Mouse (Mus musculus) forebrain, postnatal 0 days (tissue): ENCODE data around the gene Kcnip1. TPM values are rescaled to one million over a fixed set of nuclear protein-coding genes. Genes with fewer than 3 reads are reported as not detected.

Source experiments
- ATAC-seq: fragments of 200-750 bp; cut with Nextera tagmentation; 2 replicates; pipeline ENCODE4 v1.8.0; 2017; ENCODE audit warnings: mild to moderate bottlenecking, moderate library complexity
- DNase-seq: peaks from one replicate; pipeline ENCODE4 v3.0.0-alpha.2; 2015
- H3K27ac ChIP-seq: fragments of 300-500 bp; sonication (generic); 2 replicates; pipeline ENCODE4 v1.5.1; 2014; ENCODE audit warnings: low read depth, mild to moderate bottlenecking, antibody characterized with exemption, low read length, moderate library complexity, mixed read lengths
- H3K27me3 ChIP-seq: fragments of 300-500 bp; sonication (generic); 2 replicates; pipeline ENCODE4 v1.6.1; 2014; ENCODE audit warnings: mild to moderate bottlenecking, low read length, mixed read lengths; ENCODE audit not compliant: insufficient read depth
- H3K36me3 ChIP-seq: fragments of 300-500 bp; sonication (generic); 2 replicates; pipeline ENCODE4 v1.6.1; 2014; ENCODE audit warnings: mild to moderate bottlenecking, moderate library complexity; ENCODE audit not compliant: insufficient read depth
- H3K4me1 ChIP-seq: fragments of 300-500 bp; sonication (generic); 2 replicates; pipeline ENCODE4 v1.6.1; 2014; ENCODE audit warnings: antibody characterized with exemption; ENCODE audit not compliant: insufficient read depth
- H3K4me2 ChIP-seq: fragments of 300-500 bp; sonication (generic); 2 replicates; pipeline ENCODE4 v1.6.1; 2014; ENCODE audit warnings: low read depth, mild to moderate bottlenecking, moderate library complexity
- H3K4me3 ChIP-seq: fragments of 300-500 bp; sonication (generic); 2 replicates; pipeline ENCODE4 v1.5.1; 2014; ENCODE audit warnings: low read depth, low read length, mixed read lengths
- H3K9ac ChIP-seq: fragments of 300-500 bp; sonication (generic); 2 replicates; pipeline ENCODE4 v1.6.1; 2014; ENCODE audit warnings: mild to moderate bottlenecking
- H3K9me3 ChIP-seq: fragments of 300-500 bp; sonication (generic); 2 replicates; pipeline ENCODE4 v1.6.1; 2016; ENCODE audit warnings: low read length
- CTCF ChIP-seq: sonication (generic); IDR thresholded peaks from 2 replicates; pipeline ENCODE4 v1.5.1; 2016; ENCODE audit warnings: antibody characterized with exemption, control low read depth, low read depth
- WGBS: fragments of 180-500 bp; shearing (Covaris S2); extraction: QIAGEN DNeasy Blood & Tissue Kit; methylation state at CpG from one replicate; pipeline ENCODE4 v1.1.7; 2014; 5-methylcytosine and 5-hydroxymethylcytosine counted together
- polyA plus RNA-seq: library from polyadenylated mRNA; unstranded; fragments of >200 nt; fragmentation: Nextera tagmentation; extraction: Ambion mirVana; gene quantifications from 2 replicates; pipeline ENCODE4 v1.2.1, GENCODE M21; 2015
- total RNA-seq: library from RNA; depleted of rRNA; stranded (reverse); fragments of >200 nt; gene quantifications from 2 replicates; pipeline ENCODE4 v1.2.3, GENCODE M21; 2014

Gene Kcnip1
- total and polyA plus RNA-seq, 2 experiments from 2014 or later, result 91.0 to 92.6 TPM

DNA sequence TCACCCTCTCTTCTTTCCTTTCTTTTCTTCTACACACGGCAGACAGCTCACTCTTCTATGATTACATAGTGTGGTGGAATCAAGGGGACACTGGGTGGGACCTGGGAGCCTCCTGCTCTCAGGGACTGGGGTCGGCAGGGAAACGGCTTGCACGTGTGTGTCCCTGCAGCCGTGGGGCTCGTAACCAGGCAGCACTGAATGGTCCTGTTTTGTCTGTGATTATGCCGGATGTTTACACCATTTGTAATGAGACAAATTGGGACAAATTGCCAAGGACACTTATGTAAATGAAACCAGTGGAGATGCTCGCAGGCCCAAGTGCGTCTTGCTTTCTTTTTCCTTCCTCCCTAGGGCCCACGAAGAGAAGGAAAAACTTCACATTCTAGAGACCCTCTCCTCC lies 256.5 kb downstream of the Kcnip1 start:
- WGBS, result 30% methylated on average over 10 of the region's 10 CpGs
- no peaks in the 10 kb centered on the region for H3K9me3 ChIP-seq
- no peak for DNase-seq
- H3K4me1 ChIP-seq, result no peaks in the 10 kb centered on the region
- H3K27me3 ChIP-seq, result no peaks in the 10 kb centered on the region; the same call in 1 of the 2 replicates
- H3K36me3 ChIP-seq, result no peaks in the 10 kb centered on the region
- no peak overlapping the region for H3K4me3 ChIP-seq
- no peak overlapping the region for H3K4me2 ChIP-seq
- no peak for TF ChIP-seq CTCF
- H3K9ac ChIP-seq, result no peak overlapping the region
- H3K27ac ChIP-seq, result no peak overlapping the region
- ATAC-seq, result peak; percentile 39; the same call in 1 of the 2 replicates

DNA sequence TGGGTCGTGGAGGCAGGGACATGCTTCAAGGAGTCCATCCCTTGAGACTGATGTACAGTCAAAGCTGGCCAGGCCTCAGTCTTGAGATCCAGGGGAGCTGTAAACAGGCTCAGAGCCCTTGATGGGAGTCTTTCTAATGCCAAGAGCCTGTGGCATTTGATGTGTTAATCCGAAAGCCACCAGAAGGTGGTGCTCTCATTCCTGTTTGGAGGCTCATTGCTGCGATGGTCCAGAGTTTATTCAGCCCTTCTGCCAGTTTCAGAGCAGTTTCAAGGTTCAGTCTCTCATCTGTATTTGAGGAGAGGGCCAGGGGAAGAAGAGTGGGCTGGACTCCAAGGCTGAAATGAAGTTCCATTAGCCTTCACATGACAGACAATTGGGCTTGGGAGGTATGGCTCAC lies 259.7 kb downstream of the Kcnip1 start:
- ATAC-seq (peak; percentile 72), DNase-seq (peak; percentile 91)
- Histone ChIP-seq H3K4me1 (no peaks in the 10 kb centered on the region), H3K36me3 (no peaks in the 10 kb centered on the region), H3K27me3 (no peaks in the 10 kb centered on the region; the same call in 1 of the 2 replicates), H3K9ac (no peak overlapping the region), H3K27ac (no peak overlapping the region), H3K4me3 (no peak overlapping the region), H3K4me2 (no peak overlapping the region), H3K9me3 (no peaks in the 10 kb centered on the region)
- TF ChIP-seq CTCF, result peak; percentile 94
- WGBS, result 4% methylated on average over 3 of the region's 3 CpGs

DNA sequence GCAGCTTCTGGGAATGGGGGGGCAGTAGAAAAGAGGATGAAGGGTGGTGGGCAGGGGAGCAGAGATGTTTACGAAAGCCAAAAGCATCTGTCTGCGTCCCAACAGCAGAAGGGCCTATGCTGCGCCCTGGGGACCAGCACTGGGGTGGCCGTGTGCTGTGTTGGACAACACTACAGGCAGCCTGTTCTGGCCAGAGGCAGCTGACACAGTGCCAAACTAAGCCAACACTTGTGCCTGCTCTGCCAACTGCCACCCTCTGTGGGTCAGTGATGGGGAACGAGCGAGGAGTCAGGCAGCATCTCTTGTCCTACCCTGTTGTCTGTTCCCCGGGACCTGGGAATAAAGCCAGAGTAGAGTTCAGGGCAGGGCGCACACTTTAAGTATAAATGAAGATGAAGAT lies 260.6 kb downstream of the Kcnip1 start:
- Histone ChIP-seq H3K4me1 (no peaks in the 10 kb centered on the region), H3K27me3 (no peaks in the 10 kb centered on the region; the same call in 1 of the 2 replicates), H3K9me3 (no peaks in the 10 kb centered on the region), H3K36me3 (no peaks in the 10 kb centered on the region), H3K27ac (no peak overlapping the region), H3K4me2 (no peak overlapping the region), H3K9ac (no peak overlapping the region), H3K4me3 (no peak overlapping the region)
- 77% methylated on average over 8 of the region's 8 CpGs for WGBS
- DNase-seq, result no peak
- no peak for TF ChIP-seq CTCF
- ATAC-seq, result no peak

DNA sequence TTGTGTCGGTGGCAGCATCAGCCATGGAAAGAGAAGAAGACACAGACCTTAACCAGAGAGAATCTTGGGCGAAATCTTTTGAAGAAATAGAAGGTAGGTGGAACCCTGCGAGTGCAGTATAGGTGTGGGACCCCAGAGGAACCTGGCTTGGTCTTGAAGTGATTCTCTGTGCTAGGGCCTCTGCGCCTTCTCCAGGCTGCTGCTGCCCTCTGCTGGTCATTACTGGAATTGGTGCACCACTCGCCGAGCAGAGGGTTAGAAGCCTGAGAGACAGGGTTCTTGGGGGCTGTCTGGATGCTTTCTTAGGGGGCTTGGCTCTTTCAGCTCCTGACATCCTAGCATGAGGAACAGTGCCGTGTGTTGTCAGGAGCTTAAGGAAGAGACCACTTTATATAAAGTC lies 271.7 kb downstream of the Kcnip1 start:
- ATAC-seq (peak; percentile 73), DNase-seq (peak; percentile 86)
- Histone ChIP-seq H3K27me3 (no peaks in the 10 kb centered on the region; the same call in 1 of the 2 replicates), H3K9me3 (no peaks in the 10 kb centered on the region), H3K4me1 (no peaks in the 10 kb centered on the region), H3K4me2 (no peak overlapping the region), H3K36me3 (no peaks in the 10 kb centered on the region), H3K9ac (no peak overlapping the region), H3K27ac (no peak overlapping the region), H3K4me3 (no peak overlapping the region)
- peak; percentile 97 for TF ChIP-seq CTCF
- WGBS, result 24% methylated on average over 7 of the region's 7 CpGs

DNA sequence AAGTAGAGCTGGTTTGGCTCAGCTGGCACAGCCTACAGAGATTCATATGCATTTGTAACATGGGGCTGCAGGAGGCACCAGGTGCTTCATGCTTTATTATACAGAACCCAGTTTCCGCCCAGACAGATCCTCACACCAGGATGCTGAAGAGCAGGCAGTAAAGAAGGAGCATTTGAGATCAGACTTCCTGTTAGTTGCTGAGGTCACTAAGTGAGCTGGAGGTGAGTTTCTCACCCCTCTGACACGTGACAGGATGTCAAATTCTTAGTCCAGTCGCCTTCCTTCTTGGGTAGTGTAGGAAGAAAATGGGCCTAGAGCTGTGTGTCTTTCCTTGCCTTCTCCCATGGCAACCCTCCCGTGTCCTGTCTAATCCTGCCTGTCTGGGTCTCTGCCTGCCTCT lies 286.2 kb downstream of the Kcnip1 start:
- Histone ChIP-seq H3K27ac (no peak overlapping the region), H3K9ac (no peak overlapping the region), H3K27me3 (no peaks in the 10 kb centered on the region), H3K4me3 (no peak overlapping the region), H3K4me2 (no peak overlapping the region), H3K36me3 (no peaks in the 10 kb centered on the region), H3K4me1 (no peaks in the 10 kb centered on the region), H3K9me3 (no peaks in the 10 kb centered on the region)
- no peak for DNase-seq
- WGBS, result 37% methylated on average over 4 of the region's 4 CpGs
- 0 out of 2 replicates have a peak, but pooled peaks have one; percentile 16 for ATAC-seq
- TF ChIP-seq CTCF, result no peak

DNA sequence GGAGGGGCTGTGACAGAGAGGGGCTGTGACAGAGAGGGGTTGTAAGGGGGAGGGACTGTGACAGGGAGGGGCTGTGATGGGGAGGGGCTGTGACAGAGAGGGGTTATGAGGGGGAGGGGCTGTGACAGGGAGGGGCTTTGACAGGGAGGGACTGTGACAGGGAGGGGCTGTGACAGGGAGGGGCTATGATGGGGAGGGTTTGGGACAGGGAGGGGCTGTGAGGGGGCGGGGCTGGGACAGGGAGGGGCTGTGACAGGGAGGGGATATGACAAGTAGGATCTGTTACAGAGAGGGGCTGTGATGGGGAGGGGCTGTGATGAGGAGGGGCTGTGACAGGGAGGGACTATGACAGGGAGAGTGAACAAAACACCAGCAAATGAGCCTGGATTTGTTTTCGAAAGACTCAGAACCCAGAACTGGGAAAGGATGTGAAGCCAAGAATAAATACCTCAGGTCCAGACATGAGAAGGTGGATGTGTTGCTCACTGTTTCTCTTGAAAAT lies 290.9 kb downstream of the Kcnip1 start:
- no peak for DNase-seq
- H3K9me3 ChIP-seq, result no peaks in the 10 kb centered on the region
- no peaks in the 10 kb centered on the region for H3K4me1 ChIP-seq
- H3K27ac ChIP-seq, result no peak overlapping the region
- no peak overlapping the region for H3K9ac ChIP-seq
- 43% methylated on average over 2 of the region's 2 CpGs for WGBS
- no peak overlapping the region for H3K4me3 ChIP-seq
- no peak for ATAC-seq
- H3K36me3 ChIP-seq, result no peaks in the 10 kb centered on the region
- TF ChIP-seq CTCF, result no peak
- no peaks in the 10 kb centered on the region for H3K27me3 ChIP-seq
- H3K4me2 ChIP-seq, result no peak overlapping the region

DNA sequence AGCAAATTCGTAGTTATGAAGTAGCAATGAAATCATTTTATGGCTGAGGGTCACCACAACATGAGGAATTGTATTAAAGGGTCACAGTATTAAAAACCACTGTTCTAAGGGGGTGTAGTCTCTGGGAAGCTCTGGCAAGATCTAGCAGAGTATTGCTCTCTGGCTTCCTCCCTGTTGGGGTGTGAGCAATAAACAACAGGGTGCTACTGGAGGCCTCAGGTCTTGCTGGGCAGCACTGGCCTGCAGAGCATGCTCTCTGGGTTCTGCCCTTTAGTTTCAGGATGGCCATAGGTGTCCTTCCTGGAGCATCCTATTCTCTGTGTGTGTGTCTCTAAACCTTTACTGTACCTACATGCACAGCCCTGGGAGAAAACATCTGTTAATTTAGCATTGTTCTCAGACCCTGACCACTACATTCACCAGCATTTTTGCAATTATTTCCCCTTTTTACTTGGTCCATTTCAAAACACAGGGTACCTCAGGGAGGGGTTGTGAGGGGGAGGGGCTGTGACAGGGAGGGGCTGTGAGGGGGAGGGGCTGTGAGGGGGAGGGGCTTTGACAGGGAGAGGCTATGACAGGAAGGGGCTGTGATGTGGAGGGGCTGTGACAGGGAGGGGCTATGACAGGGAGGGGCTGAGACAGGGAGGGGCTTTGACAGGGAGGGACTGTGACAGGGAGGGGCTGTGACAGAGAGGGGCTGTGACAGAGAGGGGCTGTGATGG lies 291.6 kb downstream of the Kcnip1 start:
- no peak overlapping the region for H3K4me2 ChIP-seq
- H3K9me3 ChIP-seq, result no peaks in the 10 kb centered on the region
- 63% methylated on average over 1 of the region's 1 CpGs for WGBS
- DNase-seq (no peak), ATAC-seq (no peak)
- no peak for TF ChIP-seq CTCF
- H3K4me3 ChIP-seq, result no peak overlapping the region
- H3K27me3 ChIP-seq, result no peaks in the 10 kb centered on the region
- H3K36me3 ChIP-seq, result no peaks in the 10 kb centered on the region
- H3K27ac ChIP-seq, result no peak overlapping the region
- no peak overlapping the region for H3K9ac ChIP-seq
- no peaks in the 10 kb centered on the region for H3K4me1 ChIP-seq
